27 mouse cellular contexts compared by ENCODE assay signal in the genomic region with DNA sequence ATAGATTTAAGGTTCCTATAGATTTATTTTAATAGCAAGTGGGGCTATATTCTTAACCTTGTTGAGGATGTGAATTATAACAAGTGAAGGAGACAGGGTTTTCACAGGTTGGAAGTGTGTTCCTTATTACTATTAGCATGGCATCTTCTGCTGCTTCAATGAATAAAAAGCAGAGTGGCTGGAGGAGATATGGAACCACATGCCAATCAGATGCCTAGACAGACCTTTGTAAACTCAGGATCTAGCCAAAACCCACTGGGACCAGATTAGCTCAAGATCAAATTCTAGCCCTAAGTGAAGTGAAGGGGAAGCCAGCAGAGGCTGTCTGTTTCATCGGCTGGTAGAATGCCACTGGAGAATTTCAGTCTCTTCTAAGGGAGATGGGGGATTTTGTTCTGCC.
"Had no signal": no experiment of that assay in that cellular context is flagged by ENCODE, and none has a peak within 500 bp of the region (broad histone marks: within the 10 kb centered on the region; RNA-seq: fewer than 3 reads in every experiment).

No protein-coding gene starts in this region.

- H3K4me3 ChIP-seq: embryonic facial prominence, embryonic 10.5 days; embryonic facial prominence, embryonic 12.5 days; embryonic facial prominence, embryonic 13.5 days; embryonic facial prominence, embryonic 15.5 days; erythroblast, embryonic 14.5 days; forebrain, embryonic 10.5 days; forebrain, embryonic 12.5 days; forebrain, embryonic 13.5 days; forebrain, embryonic 15.5 days; gastrocnemius, adult 2 months; heart, adult 2 months had no signal

- H3K9me3 ChIP-seq: embryonic facial prominence, embryonic 10.5 days; embryonic facial prominence, embryonic 12.5 days; embryonic facial prominence, embryonic 13.5 days; embryonic facial prominence, embryonic 15.5 days; forebrain, embryonic 10.5 days; forebrain, embryonic 12.5 days; forebrain, embryonic 13.5 days; forebrain, embryonic 15.5 days had no signal

- DNase-seq: cerebellum, adult 2 months; cerebellum, adult 8-10 months; cerebellum, adult 9-10 months; cerebellum, postnatal 14 days; cerebellum, postnatal 25 days; cerebellum, postnatal 36 days; embryo, embryonic 11 days; forebrain, postnatal 0 days; gastrocnemius, adult 2 months; gastrocnemius, postnatal 10 days; gastrocnemius, postnatal 14 days; gastrocnemius, postnatal 25 days; gastrocnemius, postnatal 36 days; heart, adult 11 months; heart, adult 18-20 months; heart, adult 2 months had no signal

- H3K9ac ChIP-seq: embryonic facial prominence, embryonic 12.5 days; embryonic facial prominence, embryonic 13.5 days; embryonic facial prominence, embryonic 15.5 days; forebrain, embryonic 12.5 days; forebrain, embryonic 13.5 days; forebrain, embryonic 15.5 days; forebrain, postnatal 0 days had no signal

- H3K27ac ChIP-seq: embryonic facial prominence, embryonic 10.5 days; embryonic facial prominence, embryonic 12.5 days; embryonic facial prominence, embryonic 13.5 days; embryonic facial prominence, embryonic 15.5 days; forebrain, embryonic 10.5 days; forebrain, embryonic 12.5 days; forebrain, embryonic 13.5 days; forebrain, embryonic 15.5 days; gastrocnemius, adult 2 months; heart, adult 2 months had no signal

- ATAC-seq: forebrain, embryonic 13.5 days; forebrain, embryonic 14.5 days; forebrain, embryonic 15.5 days; forebrain, embryonic 16.5 days; forebrain, postnatal 0 days had no signal

- H3K4me1 ChIP-seq: embryonic facial prominence, embryonic 10.5 days; embryonic facial prominence, embryonic 12.5 days; embryonic facial prominence, embryonic 13.5 days; embryonic facial prominence, embryonic 15.5 days; forebrain, embryonic 10.5 days; forebrain, embryonic 12.5 days; forebrain, embryonic 13.5 days; forebrain, embryonic 15.5 days had no signal

- H3K27me3 ChIP-seq: embryonic facial prominence, embryonic 12.5 days; embryonic facial prominence, embryonic 13.5 days; embryonic facial prominence, embryonic 15.5 days; forebrain, embryonic 12.5 days; forebrain, embryonic 13.5 days; forebrain, embryonic 15.5 days had no signal

- H3K36me3 ChIP-seq: embryonic facial prominence, embryonic 10.5 days; embryonic facial prominence, embryonic 12.5 days; embryonic facial prominence, embryonic 13.5 days; embryonic facial prominence, embryonic 15.5 days; forebrain, embryonic 10.5 days; forebrain, embryonic 12.5 days; forebrain, embryonic 15.5 days had no signal
